Mouse (Mus musculus) kidney, adult 8-10 months (tissue): ENCODE measurements around the gene Ctrc.
A peak's percentile ranks its signal among the peaks of the same experiment; 100 is the strongest.

Experiments
- DNase-seq, 2 experiments: peaks; one replicate each; pipeline ENCODE4 v3.0.0; 2022

The Ctrc gene

DNA sequence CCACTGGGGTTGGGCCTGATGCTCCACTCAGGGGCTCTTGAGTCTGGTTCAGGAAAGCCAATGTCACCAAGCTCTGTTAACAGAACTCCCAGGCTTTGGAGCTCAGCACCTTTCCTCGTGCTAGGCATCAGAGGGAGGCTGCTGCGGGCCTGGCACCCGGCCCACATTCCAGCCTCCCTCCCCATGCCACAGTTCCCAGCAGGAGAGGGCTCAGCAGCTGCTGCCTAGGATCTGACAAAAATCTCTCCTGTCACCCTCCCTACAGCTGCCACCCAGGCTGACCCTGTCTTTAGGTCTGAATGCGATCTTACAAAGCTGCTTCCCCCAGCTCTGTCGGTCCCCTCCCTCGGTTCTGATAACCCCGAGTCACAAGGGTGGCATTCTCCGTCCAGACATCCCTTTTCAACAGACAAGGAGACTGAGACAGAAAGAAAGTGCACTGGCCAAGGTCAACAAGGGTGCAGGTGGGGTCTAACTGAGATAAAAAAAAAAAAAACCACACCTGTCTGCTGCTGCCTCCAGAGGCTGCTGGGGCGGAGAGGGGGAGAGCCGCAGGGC is 20.9 kb upstream of the Ctrc start:
- peak; percentile 48 to 65 for DNase-seq

DNA sequence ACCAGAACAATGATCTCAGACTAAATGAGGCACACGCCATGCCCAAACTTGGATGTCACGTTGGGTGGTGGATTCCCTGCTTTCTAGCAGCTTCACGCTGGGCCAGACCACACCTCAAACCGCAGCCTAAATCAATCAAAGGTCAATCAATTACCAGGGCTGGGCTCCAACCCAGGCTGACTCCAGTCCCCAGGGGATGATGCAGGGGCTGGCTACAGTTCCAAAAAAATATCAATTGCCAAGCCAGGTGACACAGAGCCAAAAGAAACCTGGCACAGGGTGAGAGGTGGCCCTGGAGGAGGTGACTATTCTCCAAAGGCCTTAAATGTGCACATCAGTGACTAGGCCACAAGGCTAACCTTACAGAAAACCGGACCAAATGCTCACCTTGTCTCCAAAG is 19.4 kb upstream of the Ctrc start:
- DNase-seq: peak; percentile 39 to 52

DNA sequence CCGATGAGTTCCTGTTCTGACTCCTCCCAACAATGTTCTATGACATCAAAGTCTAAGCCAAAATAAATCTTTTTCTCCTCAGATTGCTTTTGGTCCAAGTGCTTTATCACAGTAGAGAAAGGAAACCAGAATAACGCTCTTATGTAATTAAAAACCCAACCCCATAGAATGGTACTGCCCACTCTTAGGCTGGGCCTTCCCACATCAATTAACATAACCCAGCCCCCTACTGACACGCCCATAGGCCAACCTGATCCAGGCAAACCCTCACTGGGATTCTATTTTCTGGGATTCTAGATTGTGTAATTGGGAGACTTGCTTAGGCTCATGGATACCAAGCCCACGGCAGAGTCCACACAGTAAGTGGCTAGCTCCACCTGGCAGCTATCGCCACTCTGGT is 18.8 kb upstream of the Ctrc start:
- no peak for DNase-seq

DNA sequence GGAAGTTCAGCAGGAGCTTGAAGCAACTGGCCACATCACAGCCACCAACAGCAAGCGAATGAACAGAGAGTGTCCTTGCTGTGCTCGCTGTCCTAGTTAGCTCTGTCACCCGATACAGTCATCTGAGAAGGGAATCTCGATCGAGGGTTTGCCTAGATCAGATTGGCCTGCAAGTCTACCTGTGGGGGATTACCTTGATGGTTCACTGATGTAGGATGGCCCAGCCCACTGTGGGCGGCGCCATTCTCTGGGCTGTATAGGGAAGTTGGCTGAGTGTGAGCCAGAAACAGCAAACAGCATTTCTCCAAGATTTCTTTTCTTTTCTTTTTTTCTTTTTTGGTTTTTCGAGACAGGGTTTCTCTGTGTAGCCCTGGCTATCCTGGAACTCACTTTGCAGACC is 18.3 kb upstream of the Ctrc start:
- DNase-seq: no peak

DNA sequence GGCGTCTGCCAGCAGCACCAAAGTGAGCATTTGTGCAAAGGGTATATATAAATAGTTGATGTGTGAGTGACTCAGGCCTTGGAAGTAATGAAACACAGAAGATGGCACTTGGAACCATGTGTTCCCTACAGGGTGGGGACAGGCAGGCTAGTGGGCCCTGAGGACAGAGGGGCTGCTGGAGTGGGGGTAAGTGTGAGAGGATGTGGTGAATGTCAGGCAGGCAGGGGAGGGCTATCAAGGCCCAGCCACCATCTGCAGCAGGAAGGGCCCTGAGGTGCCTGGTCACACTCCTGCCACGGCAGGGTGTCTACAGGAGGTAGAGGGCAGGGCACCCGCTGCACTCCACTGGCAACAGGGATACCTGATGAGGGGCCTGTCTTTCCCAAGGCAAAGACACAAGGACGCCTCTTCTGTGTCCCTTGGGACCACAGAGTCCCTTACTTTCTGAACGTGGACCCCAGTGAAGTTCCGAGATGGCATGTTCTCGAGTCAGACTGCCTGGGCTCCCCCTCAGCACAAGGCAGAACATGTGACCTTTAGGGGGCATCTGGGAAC is 17.6 kb upstream of the Ctrc start:
- DNase-seq: no peak

DNA sequence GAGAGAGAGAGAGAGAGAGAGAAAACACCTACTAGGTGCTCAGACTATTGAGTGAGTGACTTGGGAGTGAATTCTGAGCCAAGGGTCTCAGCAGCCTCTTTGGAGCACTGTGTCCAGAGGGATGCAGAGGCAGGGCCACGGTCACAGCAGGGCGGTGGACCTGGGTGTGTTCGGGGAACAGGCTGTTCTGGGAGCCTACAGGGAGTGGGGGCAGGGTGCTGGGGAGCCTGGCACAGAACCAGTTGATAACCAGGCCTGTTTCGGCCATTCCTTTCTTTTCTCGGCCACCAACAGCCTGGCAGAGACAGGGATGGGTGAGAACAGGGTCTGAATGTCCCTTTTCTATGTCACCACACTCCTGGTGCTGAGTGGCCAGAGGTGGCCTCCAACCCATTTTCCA is 16.7 kb upstream of the Ctrc start:
- DNase-seq: no peak

DNA sequence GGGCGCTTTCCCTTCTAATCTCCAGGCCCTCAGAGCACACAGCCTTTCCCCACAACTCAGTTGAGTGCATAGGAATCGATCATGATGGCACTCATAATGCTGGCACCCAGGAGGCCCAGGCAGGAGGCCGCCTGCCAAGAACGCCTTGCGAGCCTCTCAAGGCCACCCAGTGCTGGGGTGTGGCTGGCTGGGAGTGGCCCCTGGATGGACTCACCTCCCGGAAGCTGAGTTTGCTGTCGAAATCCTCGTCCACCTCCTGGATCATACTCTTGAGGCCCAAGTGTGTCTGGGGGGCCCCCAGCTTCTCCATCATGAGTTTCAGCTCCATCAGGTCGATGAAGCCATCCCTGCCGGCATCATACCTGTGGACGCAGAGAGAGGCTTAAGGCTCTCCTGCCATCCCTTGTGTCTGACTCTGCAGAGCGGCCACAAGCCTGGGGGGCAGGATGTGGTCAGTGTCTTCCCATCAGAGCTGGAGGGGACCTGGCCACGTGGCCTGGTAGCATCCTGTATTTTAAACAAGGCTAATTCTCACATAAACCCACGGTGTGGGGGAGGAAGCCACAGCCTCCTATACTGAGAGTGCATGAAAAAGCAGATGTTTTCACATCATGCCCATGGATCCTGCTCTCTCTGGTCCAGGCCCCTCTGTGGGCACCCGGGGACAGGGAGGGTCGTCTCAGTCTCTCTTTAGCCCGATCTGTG is 15.6 kb upstream of the Ctrc start:
- no peak for DNase-seq

DNA sequence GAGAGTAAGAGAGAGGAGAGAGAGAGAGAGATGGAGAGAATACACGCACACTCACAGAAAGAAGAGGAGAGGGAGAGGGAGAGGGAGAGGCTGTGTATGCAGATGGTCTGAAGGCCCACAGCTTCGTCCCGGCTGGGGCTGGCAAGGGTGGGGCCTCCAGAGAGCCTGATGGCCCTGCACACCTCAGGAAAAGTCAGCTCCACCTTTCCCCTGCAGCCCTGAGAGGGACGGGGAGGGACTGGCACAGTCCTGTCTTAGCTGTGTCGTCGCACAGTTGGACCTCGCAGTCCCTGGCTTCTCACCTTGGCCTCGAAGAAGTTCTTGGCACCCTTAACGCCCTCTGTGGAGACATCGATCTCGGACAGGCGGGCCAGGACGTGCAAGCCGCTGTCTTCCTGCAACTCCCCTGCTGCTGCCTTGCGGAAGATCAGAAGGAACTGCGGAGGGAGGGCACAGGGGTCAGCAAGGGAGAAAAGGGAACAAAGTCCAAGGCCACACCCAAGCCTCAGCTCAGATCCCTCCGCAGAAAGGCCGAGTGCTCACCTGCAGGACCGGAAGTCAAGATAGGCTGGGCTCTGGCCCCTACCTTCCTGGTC is 14.2 kb upstream of the Ctrc start:
- DNase-seq: no peak

DNA sequence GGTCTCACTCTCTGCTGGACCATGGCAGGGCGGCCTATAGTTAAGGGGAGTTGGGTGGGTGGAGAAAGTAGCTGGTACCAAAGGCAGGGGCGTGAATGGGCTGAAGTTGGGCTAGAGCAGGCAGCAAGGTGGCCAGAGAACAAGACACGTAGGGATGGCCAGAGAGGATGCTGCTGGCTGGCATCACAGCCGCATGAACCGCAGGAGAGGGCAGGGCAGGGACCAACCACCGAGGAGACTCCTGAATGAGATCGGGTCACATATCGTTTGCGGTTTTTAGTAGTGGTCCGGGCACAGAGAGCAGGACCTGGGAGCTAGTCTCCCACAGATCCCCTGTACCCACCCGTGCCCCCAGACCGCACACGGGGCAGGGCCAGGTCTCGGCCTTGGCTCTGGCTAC is 13.2 kb upstream of the Ctrc start:
- DNase-seq: no peak

DNA sequence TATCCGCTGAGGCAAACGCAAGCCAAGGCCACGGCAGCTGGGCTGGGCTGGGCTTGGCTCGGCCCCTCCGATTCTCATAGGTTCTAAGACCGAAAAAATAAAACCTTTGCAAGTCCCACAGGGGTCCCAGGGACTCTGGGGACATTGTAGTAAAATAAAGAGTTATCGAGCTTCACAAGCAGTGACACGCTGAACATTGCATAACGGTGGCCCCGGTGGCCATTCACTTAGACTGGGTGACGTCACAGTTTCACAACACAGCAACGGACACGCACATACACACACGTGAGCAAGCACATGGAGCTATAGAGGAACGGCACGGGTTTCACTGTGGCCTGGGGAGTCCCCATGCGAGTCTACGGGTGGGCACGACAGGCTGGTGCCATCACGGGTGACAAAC is 12.3 kb upstream of the Ctrc start:
- no peak for DNase-seq

DNA sequence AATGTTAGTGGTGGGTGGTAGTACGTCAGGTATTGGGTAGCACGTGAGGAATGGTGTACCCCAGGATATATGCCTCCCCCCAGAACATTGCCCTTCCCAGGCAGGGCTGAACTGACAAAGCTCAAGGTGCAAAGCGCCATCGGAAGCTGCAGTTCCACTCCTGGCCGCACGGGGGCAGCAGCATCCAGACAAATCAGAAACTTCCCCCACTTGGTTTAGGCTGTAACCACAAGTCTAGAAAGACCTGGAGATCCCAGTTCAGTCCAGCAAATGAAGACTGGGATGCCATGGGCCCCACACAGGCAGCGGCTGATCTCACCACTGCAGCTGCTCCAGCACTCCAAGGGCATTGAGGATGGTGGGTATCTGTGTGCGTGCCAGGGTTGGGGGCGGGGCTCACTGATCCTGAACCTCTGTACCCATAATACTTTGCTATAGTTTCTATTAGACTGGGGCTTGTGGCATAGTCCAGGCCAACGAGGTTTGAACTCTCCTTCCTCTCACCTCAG is 11.3 kb upstream of the Ctrc start:
- DNase-seq: peak; percentile 67 to 84

DNA sequence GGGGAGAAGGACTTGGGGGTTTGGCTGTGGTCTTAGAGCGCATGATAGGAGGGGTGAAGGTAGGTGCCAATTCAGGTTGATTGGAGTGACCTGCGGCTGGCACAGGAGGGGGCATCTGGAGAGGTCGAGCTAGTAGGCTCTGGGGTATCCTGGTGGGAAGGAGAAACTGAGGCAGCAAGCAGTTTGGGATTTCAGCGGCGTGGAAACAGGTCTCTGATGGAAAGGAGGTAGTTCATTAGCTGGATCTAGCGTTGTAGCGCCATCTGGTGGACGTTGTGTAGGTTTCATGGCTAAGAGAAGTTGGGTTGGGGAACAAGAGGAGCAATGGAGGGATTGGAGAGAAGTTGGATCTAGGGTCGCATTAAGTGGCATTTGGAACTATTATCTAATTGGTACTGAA is 7.3 kb upstream of the Ctrc start:
- peak in 1 of 2 experiments; percentile 47 for DNase-seq

DNA sequence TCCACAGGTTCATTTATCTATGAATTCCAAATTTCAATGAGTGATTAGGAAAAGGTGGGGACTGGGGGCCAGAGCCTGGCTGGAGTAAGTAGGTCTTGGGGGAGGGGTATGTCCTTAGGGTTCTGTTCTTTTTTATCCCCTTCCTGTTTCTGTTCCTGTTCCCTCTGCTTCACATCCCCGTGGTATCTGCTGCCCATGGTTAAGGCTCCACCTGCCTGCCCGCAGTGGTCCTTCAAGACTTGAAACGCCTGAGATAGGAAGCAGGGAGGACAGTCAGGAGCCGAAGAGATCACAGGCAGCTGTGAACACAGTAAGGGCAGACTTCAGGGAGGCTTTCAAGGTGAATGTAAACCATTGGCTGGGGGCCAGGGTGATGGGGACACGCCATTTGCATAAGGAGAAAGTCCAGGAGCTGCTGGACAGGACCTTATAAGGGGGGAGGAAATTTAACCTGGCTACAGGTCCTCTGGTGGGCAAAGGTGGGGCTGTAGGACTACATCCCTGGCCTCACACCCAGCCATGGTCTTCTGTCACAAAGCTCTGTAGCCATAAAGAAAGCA is 11.5 kb downstream of the Ctrc start:
- DNase-seq: peak in 1 of 2 experiments; percentile 41

DNA sequence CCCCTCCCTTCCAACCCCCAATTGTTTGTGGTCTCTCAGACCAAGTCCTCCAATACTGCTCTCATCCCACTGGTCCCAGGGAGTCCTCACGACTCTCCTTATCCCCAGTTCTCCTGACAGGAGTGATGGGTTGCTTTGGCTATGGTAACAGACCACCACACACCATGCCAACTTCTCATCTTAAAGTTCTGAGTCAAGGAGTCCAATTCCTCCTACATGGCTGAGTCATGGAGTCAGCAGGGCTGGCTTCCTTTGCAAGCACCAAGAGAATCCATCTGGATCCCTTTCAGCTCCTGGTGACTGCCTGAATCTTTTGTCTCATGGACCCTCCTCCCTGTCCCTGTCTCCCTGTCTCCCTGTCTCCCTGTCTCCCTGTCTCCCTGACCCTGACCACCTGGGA is 12.2 kb downstream of the Ctrc start:
- no peak for DNase-seq

DNA sequence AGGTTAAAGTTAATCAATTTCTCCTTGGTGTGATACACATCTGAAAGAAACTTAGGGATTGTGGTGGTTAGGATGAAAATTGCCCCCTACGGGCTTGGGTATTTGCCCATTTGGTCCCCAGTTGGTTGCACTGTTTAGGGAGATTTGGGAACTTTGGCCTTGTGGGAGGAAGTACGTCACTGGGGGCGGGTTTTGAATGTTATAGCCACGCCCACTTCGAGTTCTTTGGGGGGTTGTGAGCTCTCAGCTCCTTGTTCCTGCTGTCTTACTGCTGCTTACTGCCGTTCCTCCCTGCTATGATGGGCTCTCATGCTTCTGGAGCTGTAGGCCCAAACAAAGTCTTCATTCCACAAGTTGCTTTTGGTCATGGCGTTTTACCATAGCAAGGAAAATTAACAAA is 14.8 kb downstream of the Ctrc start:
- no peak for DNase-seq

DNA sequence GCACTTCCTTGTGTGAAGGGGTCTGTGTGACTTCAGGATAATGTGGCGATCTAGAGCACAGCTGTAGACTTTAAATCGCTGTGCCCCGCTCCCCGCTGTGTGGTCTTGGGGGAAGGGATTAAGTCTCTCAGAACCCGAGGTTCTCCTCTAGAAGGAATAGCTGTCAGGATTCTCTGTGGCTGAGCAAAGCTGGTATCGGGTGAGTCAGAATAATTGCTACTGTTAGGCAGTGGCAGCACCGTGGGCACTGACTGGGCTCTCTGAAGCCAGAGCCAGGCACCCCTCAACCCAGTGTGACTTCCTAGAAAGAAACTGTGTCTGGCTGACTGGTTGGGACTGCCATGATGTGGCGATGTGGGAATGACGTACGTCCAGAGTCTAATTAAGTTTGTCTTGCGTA is 15.8 kb downstream of the Ctrc start:
- no peak for DNase-seq

DNA sequence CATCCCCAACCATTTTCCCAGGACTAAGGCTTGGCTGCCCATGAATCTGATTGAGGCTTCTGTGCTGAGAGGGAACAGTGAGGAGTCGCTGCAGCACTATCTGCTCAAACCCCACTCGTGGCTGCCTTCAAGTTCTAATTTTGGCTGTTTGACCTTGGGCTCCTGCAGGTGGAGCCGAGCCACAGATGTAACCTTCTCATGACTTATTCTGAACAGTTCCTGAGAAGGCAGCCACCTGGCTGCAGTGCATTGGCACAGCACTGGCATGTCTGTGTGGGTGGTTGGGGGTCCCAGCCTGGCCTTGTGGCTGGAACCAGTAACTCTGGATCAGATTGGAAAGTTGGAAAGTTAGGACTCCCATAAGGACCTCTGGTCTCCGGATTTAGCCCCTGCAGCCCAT is 18.0 kb downstream of the Ctrc start:
- no peak for DNase-seq

DNA sequence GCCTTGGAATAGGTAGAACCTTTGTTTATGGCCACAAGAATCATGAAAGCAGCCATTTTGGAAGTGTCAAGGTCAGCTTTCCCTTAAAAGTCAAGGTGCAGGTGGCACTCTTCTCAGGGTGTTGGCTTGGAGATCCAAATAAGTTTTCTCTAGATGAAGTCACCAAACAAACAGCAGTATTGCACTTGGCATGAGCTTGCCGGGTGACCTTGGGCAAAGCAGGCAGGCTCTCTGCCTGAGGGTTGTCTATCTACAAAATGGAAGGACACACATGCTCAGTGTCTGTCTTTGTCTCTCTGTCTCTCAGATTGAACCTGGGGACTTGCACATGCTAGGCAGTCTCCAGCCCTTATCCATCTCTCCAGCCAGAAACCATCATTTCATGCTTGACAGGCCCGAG is 18.8 kb downstream of the Ctrc start:
- no peak for DNase-seq

DNA sequence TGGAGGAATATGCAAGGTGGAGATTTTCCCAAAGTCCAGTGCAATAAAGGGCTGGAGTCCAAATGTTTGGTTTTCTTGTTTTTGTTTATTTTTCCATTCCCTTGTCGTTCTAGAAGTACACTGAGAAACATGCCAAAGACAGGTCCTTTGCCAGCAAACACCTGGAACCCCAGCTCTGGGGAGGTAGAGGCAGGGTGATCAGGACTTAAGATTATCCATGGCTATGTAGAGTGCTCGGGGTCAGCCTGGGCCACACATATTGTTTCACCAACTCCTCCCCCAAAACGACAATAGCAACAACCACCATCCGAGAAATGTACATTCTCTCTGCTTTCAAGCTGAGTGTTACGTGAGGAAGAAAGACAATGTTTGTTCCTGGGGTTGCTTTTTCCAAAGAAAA is 20.1 kb downstream of the Ctrc start, which contains the start of gene Cela2a:
Gene Cela2a, minus strand, starts transcription at position 101 of the 400 bp plus-strand sequence.
- no peak for DNase-seq

DNA sequence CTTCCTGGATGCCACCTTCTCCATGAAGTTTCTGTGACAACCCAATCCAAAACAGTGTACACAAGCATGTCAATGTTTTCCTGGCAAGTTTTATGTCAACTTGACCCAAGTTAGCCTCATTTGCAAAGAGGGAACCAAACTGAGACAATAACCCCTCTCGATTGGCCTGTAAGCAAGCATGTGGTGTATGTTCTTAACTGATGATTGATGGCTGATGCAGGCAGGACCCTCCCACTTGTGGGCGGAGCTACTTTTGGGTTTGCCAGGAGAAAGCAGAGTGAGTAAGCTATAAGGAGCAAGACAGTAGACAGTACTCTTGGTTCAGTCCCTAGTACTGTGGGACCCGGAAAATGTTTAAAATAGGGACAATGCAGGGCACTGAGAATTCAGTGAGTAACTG is 23.2 kb downstream of the Ctrc start:
- DNase-seq: no peak

DNA sequence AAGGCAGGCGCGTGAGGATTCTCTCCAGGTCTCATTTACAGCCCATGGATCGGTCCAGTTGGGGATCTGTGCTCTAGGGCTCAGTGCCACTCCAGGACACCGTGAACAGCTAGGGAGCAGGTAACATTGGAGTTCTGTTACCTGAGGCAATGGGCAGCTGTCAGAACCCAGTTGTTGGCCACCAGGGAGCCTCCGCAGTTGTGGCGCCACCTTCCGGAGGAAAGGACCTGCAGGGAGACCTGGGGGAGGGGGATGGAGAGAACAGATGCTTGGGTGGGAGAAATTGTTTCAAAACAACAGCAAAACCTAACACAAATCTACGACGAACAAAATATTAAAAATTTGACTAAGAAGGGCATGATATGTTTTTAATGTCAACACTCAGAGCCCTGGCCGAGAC is 24.1 kb downstream of the Ctrc start:
- DNase-seq: peak in 1 of 2 experiments; percentile 20

DNA sequence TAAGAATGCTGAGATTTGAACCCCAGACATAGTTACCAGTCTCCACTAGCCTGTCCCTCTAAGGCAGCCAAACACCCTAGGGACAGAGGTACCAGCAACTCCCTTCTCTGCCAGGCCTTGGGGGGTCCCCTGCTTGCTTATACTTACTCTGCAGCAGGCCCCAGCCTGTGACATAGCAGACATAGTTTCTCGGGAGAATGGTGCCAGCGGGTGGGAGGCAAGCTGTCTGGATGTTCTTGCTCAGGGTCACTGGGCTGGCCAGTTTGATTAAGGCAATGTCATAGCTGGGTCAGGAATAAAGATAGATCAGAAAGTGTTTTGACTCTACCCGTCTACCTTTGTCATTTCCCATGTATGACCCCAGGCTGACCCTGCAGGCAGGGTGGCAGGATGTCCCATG is 25.0 kb downstream of the Ctrc start:
- DNase-seq: no peak

DNA sequence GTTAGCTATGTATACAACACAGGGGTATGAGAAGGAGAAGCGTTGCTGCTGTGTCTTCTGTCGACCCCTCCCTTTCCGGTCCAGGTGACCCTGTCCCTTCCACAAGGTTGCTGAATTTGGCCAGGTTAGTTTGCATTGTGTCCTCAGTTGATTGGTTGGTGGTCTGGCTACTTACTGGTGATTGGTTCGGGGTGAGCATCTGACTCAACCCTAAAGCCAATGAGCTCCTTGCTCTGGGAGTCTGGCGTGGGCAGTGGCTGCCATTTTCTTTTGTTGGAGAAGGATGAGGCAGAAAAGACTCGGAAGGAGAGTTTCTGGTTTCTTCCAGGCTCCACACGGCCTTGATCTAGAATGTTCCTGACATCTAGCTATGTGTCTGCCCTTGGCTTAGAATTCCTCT is 26.8 kb downstream of the Ctrc start:
- no peak for DNase-seq

DNA sequence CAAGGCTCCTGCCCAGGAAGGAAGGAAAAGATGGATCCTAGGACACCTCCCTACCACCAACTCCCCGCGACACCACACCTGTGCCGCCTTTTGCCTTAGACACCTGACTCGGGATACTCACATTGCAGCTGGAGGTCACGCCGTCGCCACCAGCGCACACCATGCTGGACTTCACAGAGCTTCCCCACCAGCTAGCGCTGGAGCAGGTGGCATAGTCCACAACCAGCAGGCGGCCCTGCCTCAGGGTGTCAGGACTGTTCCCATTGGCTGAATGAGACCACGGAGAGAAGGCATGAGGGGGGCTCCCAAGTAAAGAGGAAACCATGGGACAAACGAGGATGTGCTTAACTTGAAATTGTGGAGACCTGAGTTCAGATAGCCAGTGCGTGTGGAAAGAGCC is 27.3 kb downstream of the Ctrc start:
- no peak for DNase-seq
